Mouse (Mus musculus): ENCODE measurements around the gene Eme2.
"Not testable (repeated sequence)": the region's sequence is repeated elsewhere in the genome, so short reads cannot be mapped to it uniquely, and the experiment has no call there.

Gene Eme2

DNA sequence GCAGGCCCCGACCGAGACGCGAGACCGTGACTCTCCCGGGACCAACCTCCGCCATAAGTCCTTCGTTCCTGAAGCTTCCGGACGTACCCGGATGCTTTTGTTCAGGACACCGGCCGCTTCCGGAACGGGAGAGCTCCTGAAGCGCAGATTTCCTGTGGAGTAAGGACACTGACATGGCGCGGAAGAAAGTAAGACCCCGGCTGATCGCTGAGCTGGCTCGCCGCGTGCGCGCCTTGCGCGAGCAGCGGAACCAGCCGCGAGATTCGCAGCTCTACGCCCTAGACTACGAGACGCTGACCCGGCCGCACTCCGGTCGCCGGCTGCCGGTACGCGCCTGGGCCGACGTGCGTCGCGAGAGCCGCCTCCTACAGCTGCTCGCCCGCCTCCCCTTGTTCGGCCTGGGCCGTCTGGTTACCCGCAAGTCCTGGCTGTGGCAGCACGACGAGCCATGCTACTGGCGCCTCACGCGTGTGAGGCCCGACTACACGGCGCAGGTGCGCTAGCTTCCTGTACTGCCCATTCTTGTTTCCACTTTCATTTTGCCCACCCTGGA, at the start of gene Eme2, which contains the start of gene Mrps34:
Eme2 (minus strand) TSS at position 93 of the 553 bp plus-strand sequence.
Mrps34 (plus strand) TSS at position 122 of the 553 bp plus-strand sequence.
- in situ Hi-C loops (cut with MboI, MseI): loop anchor here (5.0 kb wide), 1 partner anchor 43 kb away; the partner anchor contains the start of gene Fahd1

GRCm38 (mm10) chr17:24943589-24943988, 48.7 kb upstream of the Eme2 start:
- in situ Hi-C loops (cut with MboI, MseI): not testable (repeated sequence)

- in situ Hi-C loops (cut with MboI, MseI): no loop called here
Observed at GRCm38 (mm10) chr17:24943036-24943435, 48.1 kb upstream of the Eme2 start.

DNA sequence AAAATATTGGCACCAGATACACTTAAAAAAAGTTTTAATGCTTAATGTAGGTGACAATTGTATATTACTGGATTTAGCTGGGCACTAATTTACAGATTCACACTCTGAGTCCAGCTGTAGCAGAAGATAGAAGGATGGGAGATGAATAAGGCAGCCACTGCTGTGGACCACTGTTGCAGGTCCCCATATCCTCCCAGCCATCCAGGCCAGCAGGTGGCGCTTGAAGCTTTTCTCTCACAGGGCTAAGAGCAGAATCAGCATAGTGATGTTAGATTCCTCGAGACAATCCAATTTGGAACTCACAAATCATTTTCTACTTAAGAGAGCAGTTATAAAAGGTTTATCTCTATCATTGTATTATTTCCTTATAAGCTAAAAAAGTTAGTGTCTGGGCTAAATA, 47.6 kb upstream of the Eme2 start:
- in situ Hi-C loops (cut with MboI, MseI): not testable (repeated sequence)

DNA sequence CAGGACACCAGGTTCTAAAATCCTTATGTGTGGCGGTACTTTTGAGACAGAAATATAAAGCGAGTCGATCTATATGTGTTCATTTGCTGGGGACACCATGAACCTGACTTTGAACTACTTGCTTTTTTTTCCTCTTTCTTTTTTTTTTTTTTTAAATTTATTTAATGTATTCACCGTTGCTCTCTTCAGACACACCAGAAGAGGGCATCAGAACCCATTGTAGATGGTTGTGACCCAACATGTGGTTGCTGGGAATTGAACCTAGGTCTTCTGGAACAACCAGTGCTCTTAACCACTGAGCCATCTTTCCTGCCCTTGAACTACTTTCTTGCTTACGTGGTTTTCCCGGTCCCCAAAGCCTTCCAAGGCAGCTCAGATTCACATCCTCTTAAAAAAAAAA, 42.4 kb upstream of the Eme2 start:
- in situ Hi-C loops (cut with MboI, MseI): no loop called here

- in situ Hi-C loops (cut with MboI, MseI): no loop called here
Observed at GRCm38 (mm10) chr17:24936259-24937237, 41.7 kb upstream of the Eme2 start, which contains the start of gene Mapk8ip3. Mapk8ip3 (minus strand) TSS chr17:24936977.

DNA sequence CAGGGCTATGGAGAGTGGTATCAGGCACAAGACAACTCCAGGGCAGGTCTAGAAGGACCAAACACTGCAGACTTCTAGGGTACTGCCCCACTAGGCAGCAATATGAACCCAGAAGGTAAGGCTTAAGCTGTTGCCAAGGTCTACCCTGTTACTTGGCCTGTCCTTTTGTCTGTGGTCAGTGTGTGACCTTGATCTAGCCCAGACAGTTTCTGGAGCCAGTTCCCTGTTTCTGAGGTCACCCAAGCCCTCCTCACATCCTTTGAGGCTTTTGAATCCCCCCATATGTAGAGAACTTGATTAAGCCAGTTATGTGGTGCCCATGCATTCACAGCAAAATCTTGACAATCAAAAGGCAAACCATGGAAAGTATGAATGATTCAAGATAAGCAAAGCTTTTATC, 40.8 kb upstream of the Eme2 start:
- in situ Hi-C loops (cut with MboI, MseI): no loop called here

- in situ Hi-C loops (cut with MboI, MseI): no loop called here
Observed at GRCm38 (mm10) chr17:24934926-24935325, 40.0 kb upstream of the Eme2 start.

- in situ Hi-C loops (cut with MboI, MseI): no loop called here
Observed at GRCm38 (mm10) chr17:24933163-24933562, 38.3 kb upstream of the Eme2 start.

- in situ Hi-C loops (cut with MboI, MseI): no loop called here
Observed at GRCm38 (mm10) chr17:24932431-24932830, 37.5 kb upstream of the Eme2 start.

DNA sequence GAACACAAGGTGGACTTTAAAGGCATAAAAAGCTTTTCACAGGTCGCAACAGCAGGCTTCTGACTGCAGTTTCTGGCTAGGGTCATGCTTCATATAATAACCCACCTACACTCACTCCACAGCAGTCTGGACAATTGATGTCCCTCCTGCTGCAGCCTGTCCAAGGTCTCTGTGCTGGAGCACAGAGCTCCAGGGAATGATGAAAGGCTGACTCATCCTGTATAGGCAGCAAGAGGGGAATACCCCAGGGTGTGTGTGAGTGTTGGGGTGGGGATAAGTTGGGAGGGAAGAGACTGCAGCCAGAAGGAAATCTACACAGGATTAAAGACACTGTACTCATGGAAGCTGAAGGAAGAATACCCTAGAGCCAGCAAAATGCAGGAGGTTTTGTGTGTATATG, 34.6 kb upstream of the Eme2 start:
- in situ Hi-C loops (cut with MboI, MseI): no loop called here

DNA sequence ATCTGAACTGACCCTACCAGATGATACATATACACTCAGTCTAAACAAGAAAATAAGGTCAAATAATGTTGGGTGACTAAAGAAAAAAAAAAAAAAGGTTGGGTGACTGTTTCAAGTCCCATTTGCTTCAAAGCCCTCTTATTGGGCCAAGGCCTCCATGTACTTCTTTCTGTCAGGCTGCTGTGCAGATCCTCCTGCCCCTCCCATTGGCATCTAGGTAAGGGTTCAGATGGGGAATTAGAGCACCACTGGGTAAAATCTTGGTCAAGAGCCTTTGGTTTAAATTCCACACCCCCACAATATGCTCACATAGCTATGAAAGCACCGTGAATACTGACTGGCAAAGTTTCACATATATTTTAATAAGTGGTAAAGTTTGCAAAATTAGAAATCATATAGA, 28.4 kb upstream of the Eme2 start:
- in situ Hi-C loops (cut with MboI, MseI): no loop called here

DNA sequence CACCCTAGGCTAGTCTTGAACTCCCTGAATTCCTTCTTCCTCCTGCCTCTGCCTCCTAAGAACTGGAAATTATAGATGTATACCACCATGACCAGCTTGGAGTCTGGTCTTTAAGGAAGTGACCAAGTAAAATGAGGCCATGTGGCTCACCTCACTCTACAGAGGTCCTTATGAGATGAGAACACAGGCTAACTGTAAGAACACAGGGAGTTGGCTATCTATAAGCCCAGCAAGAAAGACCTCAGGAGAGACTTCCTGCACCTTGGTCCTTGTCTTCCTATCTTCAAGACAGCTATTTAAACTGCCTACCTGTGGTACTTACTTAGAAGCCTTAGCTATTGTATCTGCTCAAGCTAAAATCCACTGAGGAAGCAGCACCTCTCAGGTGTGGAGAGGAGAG, 19.1 kb upstream of the Eme2 start:
- in situ Hi-C loops (cut with MboI, MseI): no loop called here

DNA sequence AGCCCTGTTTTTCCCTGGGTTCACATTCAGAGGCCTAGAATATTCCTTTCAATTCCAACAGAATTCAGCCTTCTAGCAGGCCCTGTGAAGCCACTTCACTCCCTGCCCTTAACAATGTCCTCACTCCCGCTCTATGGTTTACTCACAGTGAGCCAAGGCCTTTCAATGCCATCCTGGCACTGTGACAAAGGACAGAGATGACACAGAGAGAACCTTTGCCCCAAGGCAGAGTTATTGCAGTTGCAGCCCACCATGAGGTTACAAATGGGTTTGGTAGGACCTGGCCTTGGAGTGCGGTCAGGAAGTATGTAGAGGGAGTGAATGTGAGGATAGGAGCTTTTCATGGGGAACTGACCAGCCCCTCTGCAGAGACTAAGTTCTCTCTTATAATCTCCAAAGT, 12.7 kb upstream of the Eme2 start:
- in situ Hi-C loops (cut with MboI, MseI): no loop called here

DNA sequence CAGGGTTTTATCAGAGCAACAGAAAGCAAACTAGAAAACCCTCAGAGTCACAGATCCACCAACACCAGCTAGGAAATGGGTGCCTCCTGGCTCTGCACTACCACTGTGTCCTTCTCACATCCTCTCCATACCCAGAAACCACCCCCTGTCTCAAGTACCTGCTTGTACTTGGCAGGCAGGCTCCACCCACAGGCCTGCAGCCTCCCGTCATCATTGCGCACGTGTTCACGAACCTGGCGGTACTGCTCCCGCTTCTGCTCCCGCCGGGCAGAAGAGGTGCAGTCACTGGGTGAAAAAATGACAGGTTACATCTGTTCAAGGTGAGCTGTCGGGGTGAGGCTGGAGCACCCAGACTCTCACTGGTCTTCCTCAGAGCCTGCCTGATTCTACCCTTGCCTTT, 8.9 kb upstream of the Eme2 start:
- in situ Hi-C loops (cut with MboI, MseI): no loop called here

GRCm38 (mm10) chr17:24902671-24903474, 8.0 kb upstream of the Eme2 start:
- in situ Hi-C loops (cut with MboI, MseI): no loop called here

DNA sequence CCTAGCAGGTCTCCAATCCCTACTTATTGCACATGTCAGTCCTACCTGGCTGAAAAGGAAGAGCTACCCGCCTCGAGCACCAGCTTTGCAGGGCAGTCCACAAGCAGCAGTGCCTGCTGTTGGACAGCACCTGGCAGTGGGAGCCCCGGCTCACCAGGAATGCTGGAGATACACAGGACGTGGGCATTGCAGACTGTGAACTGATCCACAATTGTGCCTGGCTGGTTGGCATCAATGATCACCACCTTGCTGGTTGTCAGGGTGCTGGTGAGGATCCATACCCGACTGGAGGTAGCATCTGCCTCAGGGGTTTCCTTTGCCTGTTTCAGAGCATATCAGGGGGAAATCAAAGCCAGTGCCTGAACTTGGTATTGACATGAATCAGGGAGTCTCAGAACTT, 7.2 kb upstream of the Eme2 start:
- in situ Hi-C loops (cut with MboI, MseI): no loop called here

DNA sequence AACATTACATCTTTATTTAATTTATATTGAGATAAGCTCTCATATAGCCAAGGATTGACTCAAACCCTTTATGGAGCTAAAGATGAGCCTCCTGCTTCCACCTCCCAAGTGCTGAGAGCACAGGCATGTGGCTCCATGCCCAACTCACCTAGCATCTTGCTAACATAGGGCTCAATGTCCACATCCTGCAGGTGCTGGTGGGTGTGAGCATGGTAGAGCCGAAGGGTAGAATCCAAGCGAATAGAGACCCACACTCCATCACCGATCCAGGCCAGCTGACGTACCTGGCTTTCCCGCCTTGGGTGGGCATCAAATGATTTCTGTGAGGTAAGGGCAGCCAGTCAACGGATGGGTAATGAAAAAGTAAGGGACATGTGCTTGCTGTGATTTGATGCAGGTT, 5.1 kb upstream of the Eme2 start:
- in situ Hi-C loops (cut with MboI, MseI): no loop called here

DNA sequence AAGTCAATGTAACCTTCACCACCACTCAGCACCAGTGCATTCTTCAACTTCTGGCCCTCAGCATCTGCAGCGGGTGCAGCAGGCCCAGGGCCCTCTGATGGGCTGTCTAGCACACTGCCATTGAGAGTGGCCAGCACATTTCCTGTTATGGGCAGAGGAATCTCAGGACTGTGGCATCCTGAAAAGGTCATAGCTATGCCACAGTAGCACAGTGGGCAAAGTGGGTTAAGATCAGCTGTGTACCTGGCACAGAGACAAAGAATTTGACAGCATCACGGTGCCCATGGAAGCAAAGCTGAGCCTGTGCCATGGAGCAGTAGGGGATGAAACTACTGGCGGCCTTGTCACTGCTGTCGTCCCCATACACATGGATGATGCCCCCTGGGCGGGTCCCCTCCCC, 4.3 kb upstream of the Eme2 start:
- in situ Hi-C loops (cut with MboI, MseI): no loop called here

DNA sequence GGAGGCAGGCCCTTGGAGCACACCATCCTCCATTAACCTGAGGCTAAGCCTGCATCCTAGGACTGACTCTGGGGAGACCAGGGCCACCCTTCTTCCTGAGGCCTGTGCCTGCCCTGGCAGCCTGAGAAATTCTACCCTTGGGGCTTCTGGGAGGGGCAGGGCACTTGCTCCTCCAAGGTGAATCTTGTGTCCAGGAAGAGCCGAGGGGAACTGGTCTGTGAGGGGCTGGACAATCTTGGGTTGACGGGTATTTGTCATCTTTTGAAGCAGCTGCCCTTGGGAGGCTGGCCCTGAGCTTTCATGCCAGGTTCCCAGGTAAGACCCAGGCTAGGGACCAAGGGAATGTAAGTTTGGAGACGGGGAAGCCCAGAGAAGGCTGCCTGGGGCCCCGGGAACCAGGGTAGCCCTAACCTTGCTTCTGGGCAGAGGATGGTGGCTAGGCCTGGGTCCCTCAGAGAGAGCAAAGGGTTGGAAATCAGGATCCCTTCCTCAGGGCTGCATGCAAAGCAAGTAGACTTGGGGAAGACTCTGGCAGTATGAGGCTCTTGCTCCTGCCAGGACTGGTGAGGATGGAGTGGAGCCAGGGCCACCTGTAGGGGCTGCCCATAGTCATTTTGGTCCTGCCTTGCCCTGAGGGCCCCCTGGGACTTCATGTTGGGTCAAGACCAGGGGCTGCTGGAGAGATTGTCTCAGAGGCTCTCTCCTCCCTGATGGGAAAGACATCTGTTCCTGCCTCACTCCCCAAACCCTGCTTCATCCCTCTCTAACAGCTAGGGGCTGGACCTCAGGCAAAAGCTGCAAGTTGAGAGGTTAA, 3.4 kb upstream of the Eme2 start:
- in situ Hi-C loops (cut with MboI, MseI): no loop called here

DNA sequence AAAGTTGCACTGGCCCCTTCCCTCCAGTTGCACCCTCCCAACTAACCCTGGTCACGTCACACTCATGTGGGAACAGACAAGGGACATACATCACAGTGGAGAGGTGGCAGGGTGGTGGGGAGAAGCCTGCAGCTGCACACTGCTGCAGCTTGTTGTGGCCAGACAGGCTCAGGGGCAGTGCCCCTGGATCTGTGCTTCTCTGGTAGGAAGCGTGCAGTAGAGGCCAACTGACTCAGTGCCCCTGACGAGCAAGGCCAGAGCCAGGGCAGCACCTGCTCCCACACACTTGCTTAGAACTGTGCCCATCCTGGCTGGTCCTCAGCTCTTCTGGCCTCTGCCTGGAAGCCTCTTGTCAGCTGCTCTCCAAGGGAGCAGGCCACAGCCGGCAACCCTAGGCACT, 2.7 kb upstream of the Eme2 start:
- in situ Hi-C loops (cut with MboI, MseI): no loop called here

DNA sequence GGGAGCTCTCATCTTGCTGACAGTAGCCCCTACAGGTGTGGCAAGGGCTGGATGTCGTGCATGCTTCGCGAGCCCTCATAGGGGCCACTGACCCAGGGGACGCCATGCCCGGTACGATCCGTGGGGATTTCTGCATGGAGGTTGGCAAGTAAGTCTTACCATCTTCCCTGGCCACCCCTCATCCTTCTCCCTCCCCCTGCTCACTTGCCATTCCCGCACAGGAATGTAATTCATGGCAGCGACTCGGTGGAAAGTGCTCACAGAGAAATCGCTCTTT, 2.0 kb upstream of the Eme2 start:
- in situ Hi-C loops (cut with MboI, MseI): no loop called here
